Mouse (Mus musculus): ENCODE measurements around the gene Pax7. TPM values are rescaled to one million over a fixed set of nuclear protein-coding genes. Genes with fewer than 3 reads are reported as not detected.

Pax7 gene
- polyA plus RNA-seq, 1 experiment from 2014 or later, result not detected

GRCm38 (mm10) chr4:139852219-139853035, 19.1 kb upstream of the Pax7 start:
- Histone ChIP-seq H3K27me3 (replicated peaks; ENCODE audit: control insufficient read depth, insufficient read depth, low read length) (peaks cover 60% of the 10 kb centered on the region), H3K4me2 (ENCODE audit: low read length) (no peak overlapping the region), H3K9me3 (ENCODE audit: control insufficient read depth, low read length) (no peaks in the 10 kb centered on the region), H3K4me1 (replicated peaks; ENCODE audit: control insufficient read depth, insufficient read depth, low read length) (peaks cover 3% of the 10 kb centered on the region), H3K9ac (replicated peaks; ENCODE audit: low read depth, low read length) (no peak overlapping the region; the same call in 1 of the 2 replicates), H3K27ac (ENCODE audit: low read length) (no peak overlapping the region), H3K4me3 (replicated peaks; ENCODE audit: low read length) (no peak overlapping the region), H3K36me3 (ENCODE audit: control insufficient read depth, insufficient read depth) (no peaks in the 10 kb centered on the region)
- ATAC-seq, result no peak
- 2% methylated on average over 25 of the region's 25 CpGs for WGBS

- no peak for ATAC-seq
- no peak overlapping the region for H3K27ac ChIP-seq (ENCODE audit: low read length)
- H3K9me3 ChIP-seq (ENCODE audit: control insufficient read depth, low read length), result no peaks in the 10 kb centered on the region
- no peak overlapping the region for H3K4me2 ChIP-seq (ENCODE audit: low read length)
- peaks cover 3% of the 10 kb centered on the region for H3K4me1 ChIP-seq (replicated peaks; ENCODE audit: control insufficient read depth, insufficient read depth, low read length)
- no peaks in the 10 kb centered on the region for H3K36me3 ChIP-seq (ENCODE audit: control insufficient read depth, insufficient read depth)
- H3K4me3 ChIP-seq (replicated peaks; ENCODE audit: low read length), result no peak overlapping the region
- H3K27me3 ChIP-seq (replicated peaks; ENCODE audit: control insufficient read depth, insufficient read depth, low read length), result peaks cover 60% of the 10 kb centered on the region
- whole genome bisulfite sequencing, result 10% methylated on average over 15 of the region's 15 CpGs
- no peak overlapping the region for H3K9ac ChIP-seq (replicated peaks; ENCODE audit: low read depth, low read length)
Observed at GRCm38 (mm10) chr4:139851387-139851786, 18.1 kb upstream of the Pax7 start.

GRCm38 (mm10) chr4:139850547-139851170, 17.3 kb upstream of the Pax7 start:
- Histone ChIP-seq H3K27me3 (replicated peaks; ENCODE audit: control insufficient read depth, insufficient read depth, low read length) (peaks cover 59% of the 10 kb centered on the region), H3K36me3 (ENCODE audit: control insufficient read depth, insufficient read depth) (no peaks in the 10 kb centered on the region), H3K4me1 (replicated peaks; ENCODE audit: control insufficient read depth, insufficient read depth, low read length) (peaks cover 3% of the 10 kb centered on the region), H3K27ac (ENCODE audit: low read length) (no peak overlapping the region), H3K4me3 (replicated peaks; ENCODE audit: low read length) (no peak overlapping the region), H3K9me3 (ENCODE audit: control insufficient read depth, low read length) (no peaks in the 10 kb centered on the region), H3K9ac (replicated peaks; ENCODE audit: low read depth, low read length) (no peak overlapping the region), H3K4me2 (ENCODE audit: low read length) (no peak overlapping the region)
- ATAC-seq, result no peak
- WGBS, result 16% methylated on average over 8 of the region's 8 CpGs

- no peak overlapping the region for H3K27ac ChIP-seq (ENCODE audit: low read length)
- peaks cover 24% of the 10 kb centered on the region for H3K27me3 ChIP-seq (replicated peaks; ENCODE audit: control insufficient read depth, insufficient read depth, low read length)
- H3K4me2 ChIP-seq (ENCODE audit: low read length), result no peak overlapping the region
- no peak for ATAC-seq
- no peaks in the 10 kb centered on the region for H3K36me3 ChIP-seq (ENCODE audit: control insufficient read depth, insufficient read depth)
- no peak overlapping the region for H3K4me3 ChIP-seq (replicated peaks; ENCODE audit: low read length)
- no peaks in the 10 kb centered on the region for H3K9me3 ChIP-seq (ENCODE audit: control insufficient read depth, low read length)
- H3K4me1 ChIP-seq (replicated peaks; ENCODE audit: control insufficient read depth, insufficient read depth, low read length), result no peaks in the 10 kb centered on the region
- WGBS, result 14% methylated on average over 7 of the region's 7 CpGs
- no peak overlapping the region for H3K9ac ChIP-seq (replicated peaks; ENCODE audit: low read depth, low read length)
Observed at GRCm38 (mm10) chr4:139843456-139843855, 10.1 kb upstream of the Pax7 start.

- Histone ChIP-seq H3K4me2 (ENCODE audit: low read length) (no peak overlapping the region), H3K36me3 (ENCODE audit: control insufficient read depth, insufficient read depth) (no peaks in the 10 kb centered on the region), H3K27me3 (replicated peaks; ENCODE audit: control insufficient read depth, insufficient read depth, low read length) (peaks cover 27% of the 10 kb centered on the region), H3K4me1 (replicated peaks; ENCODE audit: control insufficient read depth, insufficient read depth, low read length) (no peaks in the 10 kb centered on the region), H3K9me3 (ENCODE audit: control insufficient read depth, low read length) (no peaks in the 10 kb centered on the region), H3K9ac (replicated peaks; ENCODE audit: low read depth, low read length) (no peak overlapping the region), H3K27ac (ENCODE audit: low read length) (no peak overlapping the region), H3K4me3 (replicated peaks; ENCODE audit: low read length) (no peak overlapping the region)
- 68% methylated on average over 7 of the region's 7 CpGs for WGBS
- no peak for ATAC-seq
Observed at GRCm38 (mm10) chr4:139842919-139843318, 9.6 kb upstream of the Pax7 start.

GRCm38 (mm10) chr4:139840939-139841500, 7.7 kb upstream of the Pax7 start:
- H3K4me3 ChIP-seq (replicated peaks; ENCODE audit: low read length), result no peak overlapping the region
- H3K27ac ChIP-seq (ENCODE audit: low read length), result no peak overlapping the region
- 27% methylated on average over 9 of the region's 9 CpGs for WGBS
- peaks cover 39% of the 10 kb centered on the region for H3K27me3 ChIP-seq (replicated peaks; ENCODE audit: control insufficient read depth, insufficient read depth, low read length)
- H3K9ac ChIP-seq (replicated peaks; ENCODE audit: low read depth, low read length), result no peak overlapping the region
- ATAC-seq, result no peak
- H3K36me3 ChIP-seq (ENCODE audit: control insufficient read depth, insufficient read depth), result no peaks in the 10 kb centered on the region
- no peaks in the 10 kb centered on the region for H3K9me3 ChIP-seq (ENCODE audit: control insufficient read depth, low read length)
- no peak overlapping the region for H3K4me2 ChIP-seq (ENCODE audit: low read length)
- H3K4me1 ChIP-seq (replicated peaks; ENCODE audit: control insufficient read depth, insufficient read depth, low read length), result no peaks in the 10 kb centered on the region

GRCm38 (mm10) chr4:139840442-139840841, 7.1 kb upstream of the Pax7 start:
- no peaks in the 10 kb centered on the region for H3K9me3 ChIP-seq (ENCODE audit: control insufficient read depth, low read length)
- no peak overlapping the region for H3K9ac ChIP-seq (replicated peaks; ENCODE audit: low read depth, low read length)
- no peak for ATAC-seq
- no peak overlapping the region for H3K4me2 ChIP-seq (ENCODE audit: low read length)
- no peak overlapping the region for H3K4me3 ChIP-seq (replicated peaks; ENCODE audit: low read length)
- H3K27me3 ChIP-seq (replicated peaks; ENCODE audit: control insufficient read depth, insufficient read depth, low read length), result peaks cover 45% of the 10 kb centered on the region
- H3K36me3 ChIP-seq (ENCODE audit: control insufficient read depth, insufficient read depth), result no peaks in the 10 kb centered on the region
- no peaks in the 10 kb centered on the region for H3K4me1 ChIP-seq (replicated peaks; ENCODE audit: control insufficient read depth, insufficient read depth, low read length)
- WGBS, result 76% methylated on average over 4 of the region's 4 CpGs
- no peak overlapping the region for H3K27ac ChIP-seq (ENCODE audit: low read length)

- H3K27me3 ChIP-seq (replicated peaks; ENCODE audit: control insufficient read depth, insufficient read depth, low read length), result peaks cover 67% of the 10 kb centered on the region
- H3K9ac ChIP-seq (replicated peaks; ENCODE audit: low read depth, low read length), result no peak overlapping the region
- no peak for ATAC-seq
- H3K4me2 ChIP-seq (ENCODE audit: low read length), result no peak overlapping the region
- H3K27ac ChIP-seq (ENCODE audit: low read length), result no peak overlapping the region
- H3K4me3 ChIP-seq (replicated peaks; ENCODE audit: low read length), result no peak overlapping the region
- WGBS, result 3% methylated on average over 5 of the region's 5 CpGs
- H3K4me1 ChIP-seq (replicated peaks; ENCODE audit: control insufficient read depth, insufficient read depth, low read length), result peaks cover 14% of the 10 kb centered on the region
- no peaks in the 10 kb centered on the region for H3K9me3 ChIP-seq (ENCODE audit: control insufficient read depth, low read length)
- H3K36me3 ChIP-seq (ENCODE audit: control insufficient read depth, insufficient read depth), result no peaks in the 10 kb centered on the region
Observed at GRCm38 (mm10) chr4:139836681-139837080, 3.4 kb upstream of the Pax7 start.

- Histone ChIP-seq H3K4me3 (replicated peaks; ENCODE audit: low read length) (no peak overlapping the region), H3K4me1 (replicated peaks; ENCODE audit: control insufficient read depth, insufficient read depth, low read length) (peaks cover 16% of the 10 kb centered on the region), H3K36me3 (ENCODE audit: control insufficient read depth, insufficient read depth) (no peaks in the 10 kb centered on the region), H3K27me3 (replicated peaks; ENCODE audit: control insufficient read depth, insufficient read depth, low read length) (peaks cover 68% of the 10 kb centered on the region), H3K27ac (ENCODE audit: low read length) (no peak overlapping the region), H3K4me2 (ENCODE audit: low read length) (no peak overlapping the region), H3K9ac (replicated peaks; ENCODE audit: low read depth, low read length) (no peak overlapping the region), H3K9me3 (ENCODE audit: control insufficient read depth, low read length) (no peaks in the 10 kb centered on the region)
- ATAC-seq, result no peak
- WGBS, result 2% methylated on average over 8 of the region's 8 CpGs
Observed at GRCm38 (mm10) chr4:139836196-139836595, 2.9 kb upstream of the Pax7 start.

Data from forebrain, embryonic 16.5 days (tissue).